Mouse (Mus musculus) cerebellum, adult 18-20 months (tissue): ENCODE results near the gene Zfp30.

Source experiments
- DNase-seq, 2 experiments: peaks; one replicate each; pipeline ENCODE4 v3.0.0; 2021

The Zfp30 gene

GRCm38 (mm10) chr7:29836816-29837215 lies 53.0 kb downstream of the Zfp30 start:
- no peak for DNase-seq

GRCm38 (mm10) chr7:29839256-29839655 lies 55.5 kb downstream of the Zfp30 start:
- no peak for DNase-seq

GRCm38 (mm10) chr7:29842105-29842504 lies 58.3 kb downstream of the Zfp30 start:
- DNase-seq = no peak
